Mouse (Mus musculus) embryonic facial prominence, embryonic 15.5 days (tissue): ENCODE measurements at regions not wholly inside any gene's neighbourhood (a gene's known extent, or its start where the extent isn't known, plus 50 kb on each side); places are given as distances from the start of the nearest gene placed in this dataset.

Experiments
- ATAC-seq: fragments of 200-750 bp; cut with Nextera tagmentation; 2 replicates; pipeline ENCODE4 v1.8.0; 2017; ENCODE audit warnings: low read depth, moderate TSS enrichment; ENCODE audit not compliant: insufficient number of reproducible peaks, low FRiP score, low TSS enrichment
- H3K27ac ChIP-seq: fragments of 300-500 bp; sonication (generic); replicated peaks from 2 replicates; pipeline ENCODE4 v1.5.1; 2015; ENCODE audit warnings: mild to moderate bottlenecking, inconsistent platforms
- H3K27me3 ChIP-seq: fragments of 300-500 bp; sonication (generic); 2 replicates; pipeline ENCODE4 v1.6.1; 2015; ENCODE audit warnings: inconsistent platforms
- H3K36me3 ChIP-seq: fragments of 300-500 bp; sonication (generic); 2 replicates; pipeline ENCODE4 v1.6.1; 2015; ENCODE audit warnings: mild to moderate bottlenecking, inconsistent platforms
- H3K4me1 ChIP-seq: fragments of 300-500 bp; sonication (generic); 2 replicates; pipeline ENCODE4 v1.6.1; 2015; ENCODE audit warnings: inconsistent platforms
- H3K4me2 ChIP-seq: fragments of 300-500 bp; sonication (generic); replicated peaks from 2 replicates; pipeline ENCODE4 v1.6.1; 2015; ENCODE audit warnings: mild to moderate bottlenecking, inconsistent platforms
- H3K4me3 ChIP-seq: fragments of 300-500 bp; sonication (generic); replicated peaks from 2 replicates; pipeline ENCODE4 v1.5.1; 2015; ENCODE audit warnings: mild to moderate bottlenecking, inconsistent platforms
- H3K9ac ChIP-seq: fragments of 300-500 bp; sonication (generic); 2 replicates; pipeline ENCODE4 v1.6.1; 2015; ENCODE audit warnings: inconsistent platforms
- H3K9me3 ChIP-seq: fragments of 300-500 bp; sonication (generic); replicated peaks from 2 replicates; pipeline ENCODE4 v1.6.1; 2016; ENCODE audit warnings: inconsistent platforms
- WGBS: fragments of 180-500 bp; shearing (Covaris S2); methylation state at CpG from one replicate; pipeline ENCODE4 v1.1.7; 2015; 5-methylcytosine and 5-hydroxymethylcytosine counted together

GRCm38 (mm10) chr3:79996803-79997202 lies 112.5 kb downstream of the Fam198b start:
- no peaks in the 10 kb centered on the region for H3K4me1 ChIP-seq
- no peaks in the 10 kb centered on the region for H3K36me3 ChIP-seq
- no peak overlapping the region for H3K9ac ChIP-seq
- no peak overlapping the region for H3K4me2 ChIP-seq
- 64% methylated on average over 3 of the region's 3 CpGs for WGBS
- H3K4me3 ChIP-seq, result no peak overlapping the region
- no peak overlapping the region for H3K27ac ChIP-seq
- no peak for ATAC-seq
- H3K9me3 ChIP-seq, result no peaks in the 10 kb centered on the region
- H3K27me3 ChIP-seq, result no peaks in the 10 kb centered on the region

- WGBS, result 90% methylated on average over 6 of the region's 6 CpGs
- Histone ChIP-seq H3K27me3 (no peaks in the 10 kb centered on the region), H3K4me1 (no peaks in the 10 kb centered on the region)
These were observed 118.0 kb downstream of the Fam198b start for GRCm38 (mm10) chr3:80002335-80002734.

GRCm38 (mm10) chr3:80003300-80004090 lies 119.2 kb downstream of the Fam198b start:
- H3K27me3 ChIP-seq, result no peaks in the 10 kb centered on the region
- H3K27ac ChIP-seq, result no peak overlapping the region
- H3K9me3 ChIP-seq, result no peaks in the 10 kb centered on the region
- no peak overlapping the region for H3K4me2 ChIP-seq
- H3K4me3 ChIP-seq, result no peak overlapping the region
- no peak overlapping the region for H3K9ac ChIP-seq
- ATAC-seq, result no peak
- WGBS, result 60% methylated on average over 5 of the region's 5 CpGs
- H3K4me1 ChIP-seq, result no peaks in the 10 kb centered on the region
- H3K36me3 ChIP-seq, result no peaks in the 10 kb centered on the region

More at GRCm38 (mm10) chr3:80002335-80002734, 118.0 kb downstream of the Fam198b start:
- no peak for ATAC-seq
- H3K27ac ChIP-seq, result no peak overlapping the region
- no peaks in the 10 kb centered on the region for H3K36me3 ChIP-seq
- no peak overlapping the region for H3K4me3 ChIP-seq
- no peak overlapping the region for H3K9ac ChIP-seq
- no peak overlapping the region for H3K4me2 ChIP-seq
- H3K9me3 ChIP-seq, result no peaks in the 10 kb centered on the region

- Histone ChIP-seq H3K27ac (peak overlapping the region; percentile 31), H3K9ac (no peak overlapping the region), H3K4me2 (no peak overlapping the region), H3K36me3 (no peaks in the 10 kb centered on the region), H3K9me3 (no peaks in the 10 kb centered on the region), H3K4me3 (no peak overlapping the region), H3K4me1 (no peaks in the 10 kb centered on the region), H3K27me3 (no peaks in the 10 kb centered on the region)
- ATAC-seq, result no peak
- WGBS, result 44% methylated on average over 3 of the region's 3 CpGs
These were observed 120.2 kb downstream of the Fam198b start for GRCm38 (mm10) chr3:80004556-80004955.

GRCm38 (mm10) chr3:80004966-80005365 lies 120.6 kb downstream of the Fam198b start:
- H3K36me3 ChIP-seq, result no peaks in the 10 kb centered on the region
- peak overlapping the region; percentile 31 for H3K27ac ChIP-seq
- H3K9ac ChIP-seq, result no peak overlapping the region
- 37% methylated on average over 3 of the region's 3 CpGs for WGBS
- H3K4me1 ChIP-seq, result no peaks in the 10 kb centered on the region
- H3K4me3 ChIP-seq, result no peak overlapping the region
- H3K27me3 ChIP-seq, result no peaks in the 10 kb centered on the region
- no peak overlapping the region for H3K4me2 ChIP-seq
- no peak for ATAC-seq
- H3K9me3 ChIP-seq, result no peaks in the 10 kb centered on the region

GRCm38 (mm10) chr3:80005371-80005770 lies 121.0 kb downstream of the Fam198b start:
- ATAC-seq, result no peak
- no peaks in the 10 kb centered on the region for H3K9me3 ChIP-seq
- no peaks in the 10 kb centered on the region for H3K4me1 ChIP-seq
- no peak overlapping the region for H3K4me2 ChIP-seq
- no peak overlapping the region for H3K9ac ChIP-seq
- no peaks in the 10 kb centered on the region for H3K27me3 ChIP-seq
- 66% methylated on average over 5 of the region's 5 CpGs for WGBS
- no peak overlapping the region for H3K4me3 ChIP-seq
- no peaks in the 10 kb centered on the region for H3K36me3 ChIP-seq
- no peak overlapping the region for H3K27ac ChIP-seq

GRCm38 (mm10) chr3:80006263-80006662 lies 121.9 kb downstream of the Fam198b start:
- no peak overlapping the region for H3K4me2 ChIP-seq
- H3K4me1 ChIP-seq, result no peaks in the 10 kb centered on the region
- ATAC-seq, result no peak
- WGBS, result 80% methylated on average over 5 of the region's 5 CpGs
- H3K9ac ChIP-seq, result no peak overlapping the region
- no peak overlapping the region for H3K27ac ChIP-seq
- H3K36me3 ChIP-seq, result no peaks in the 10 kb centered on the region
- no peaks in the 10 kb centered on the region for H3K27me3 ChIP-seq
- H3K4me3 ChIP-seq, result no peak overlapping the region
- H3K9me3 ChIP-seq, result no peaks in the 10 kb centered on the region

GRCm38 (mm10) chr3:80007006-80007405 lies 122.7 kb downstream of the Fam198b start:
- H3K9ac ChIP-seq, result no peak overlapping the region
- no peak overlapping the region for H3K4me2 ChIP-seq
- H3K4me3 ChIP-seq, result no peak overlapping the region
- H3K27ac ChIP-seq, result no peak overlapping the region
- no peaks in the 10 kb centered on the region for H3K36me3 ChIP-seq
- WGBS, result 68% methylated on average over 4 of the region's 4 CpGs
- H3K9me3 ChIP-seq, result no peaks in the 10 kb centered on the region
- no peaks in the 10 kb centered on the region for H3K27me3 ChIP-seq
- no peak for ATAC-seq
- H3K4me1 ChIP-seq, result no peaks in the 10 kb centered on the region

- 84% methylated on average over 1 of the region's 1 CpGs for WGBS
- no peak overlapping the region for H3K4me2 ChIP-seq
- no peak for ATAC-seq
These were observed 124.9 kb downstream of the Fam198b start for GRCm38 (mm10) chr3:80009275-80009674.

GRCm38 (mm10) chr3:80025795-80026194 lies 141.5 kb downstream of the Fam198b start:
- ATAC-seq, result no peak
- no peaks in the 10 kb centered on the region for H3K27me3 ChIP-seq
- H3K4me1 ChIP-seq, result no peaks in the 10 kb centered on the region
- H3K9ac ChIP-seq, result no peak overlapping the region
- H3K9me3 ChIP-seq, result no peaks in the 10 kb centered on the region
- 80% methylated on average over 1 of the region's 1 CpGs for WGBS
- H3K27ac ChIP-seq, result no peak overlapping the region
- H3K36me3 ChIP-seq, result no peaks in the 10 kb centered on the region
- no peak overlapping the region for H3K4me3 ChIP-seq
- no peak overlapping the region for H3K4me2 ChIP-seq

More at GRCm38 (mm10) chr3:80009275-80009674, 124.9 kb downstream of the Fam198b start:
- Histone ChIP-seq H3K9ac (no peak overlapping the region), H3K9me3 (no peaks in the 10 kb centered on the region), H3K36me3 (no peaks in the 10 kb centered on the region), H3K4me1 (no peaks in the 10 kb centered on the region), H3K4me3 (no peak overlapping the region), H3K27me3 (no peaks in the 10 kb centered on the region), H3K27ac (no peak overlapping the region)

- WGBS, result 60% methylated on average over 3 of the region's 3 CpGs
- no peak for ATAC-seq
- H3K4me2 ChIP-seq, result no peak overlapping the region
- no peaks in the 10 kb centered on the region for H3K27me3 ChIP-seq
- H3K4me3 ChIP-seq, result no peak overlapping the region
- no peaks in the 10 kb centered on the region for H3K4me1 ChIP-seq
- H3K9me3 ChIP-seq, result no peaks in the 10 kb centered on the region
- H3K36me3 ChIP-seq, result no peaks in the 10 kb centered on the region
- H3K9ac ChIP-seq, result no peak overlapping the region
- H3K27ac ChIP-seq, result no peak overlapping the region
These were observed 148.7 kb downstream of the Fam198b start for GRCm38 (mm10) chr3:80033071-80033470.

- Histone ChIP-seq H3K27me3 (no peaks in the 10 kb centered on the region), H3K4me3 (no peak overlapping the region), H3K9ac (no peak overlapping the region), H3K27ac (no peak overlapping the region), H3K36me3 (no peaks in the 10 kb centered on the region), H3K4me1 (no peaks in the 10 kb centered on the region), H3K9me3 (no peaks in the 10 kb centered on the region), H3K4me2 (no peak overlapping the region)
- WGBS, result 57% methylated on average over 11 of the region's 11 CpGs
- no peak for ATAC-seq
These were observed 154.3 kb downstream of the Fam198b start for GRCm38 (mm10) chr3:80038553-80039129.
